Mouse (Mus musculus) left cerebral cortex, postnatal 4 days (tissue): ENCODE results near the gene Smim15. TPM values are rescaled to one million over a fixed set of nuclear protein-coding genes. Genes with fewer than 3 reads are reported as not detected.

Source experiments
- DNase-seq: peaks from one replicate; pipeline ENCODE4 v3.0.0-alpha.2; 2022
- intact Hi-C: fragments of 180-260 bp; cut with DNase I; formaldehyde crosslinking; loops from one replicate; pipeline ENCODE4 v1.15.1; 2025
- total RNA-seq, 2 experiments: library from RNA; stranded (reverse); gene quantifications; 2 replicates each; pipeline ENCODE4 v1.2.3; 2021

Gene Smim15
- 10 to 100 TPM; 27.5 to 32.7 TPM for total RNA-seq

- intact Hi-C loops = loop anchor here (10.0 kb wide), 3 partner anchors 110 to 940 kb away; partner anchors contain the start of genes Ercc8 and Ndufaf2
- peak; percentile 92 for DNase-seq
Measured at GRCm38 (mm10) chr13:108044222-108044941, at the start of gene Smim15. TSS of gene Smim15 (plus strand) at chr13:108044446.

- no peak for DNase-seq
- intact Hi-C loops = no loop called here
Measured at GRCm38 (mm10) chr13:107995211-107995610, 49.0 kb upstream of the Smim15 start.

DNA sequence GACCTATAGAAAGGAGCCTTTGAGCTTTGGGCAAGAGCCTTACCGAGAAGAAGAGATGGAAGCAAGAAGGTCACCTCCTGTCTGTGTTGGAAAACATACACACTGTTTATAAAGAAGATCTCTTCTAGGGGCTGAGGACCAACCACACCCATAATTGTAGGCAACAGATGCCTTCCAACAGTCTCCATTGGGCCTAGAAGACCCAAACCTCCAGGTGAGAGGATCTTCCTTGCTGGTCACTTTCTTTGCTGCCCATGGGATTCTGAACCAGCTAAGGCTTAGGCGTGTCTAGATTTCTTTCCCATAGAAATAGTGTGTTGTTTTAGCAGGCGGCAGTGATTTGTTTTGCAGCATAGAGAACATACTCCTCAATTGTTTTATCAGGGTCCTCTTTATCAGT lies 47.9 kb upstream of the Smim15 start:
- intact Hi-C loops = no loop called here
- no peak for DNase-seq

- DNase-seq = no peak
- intact Hi-C loops = no loop called here
Measured at GRCm38 (mm10) chr13:108007861-108008260, 36.4 kb upstream of the Smim15 start.

DNA sequence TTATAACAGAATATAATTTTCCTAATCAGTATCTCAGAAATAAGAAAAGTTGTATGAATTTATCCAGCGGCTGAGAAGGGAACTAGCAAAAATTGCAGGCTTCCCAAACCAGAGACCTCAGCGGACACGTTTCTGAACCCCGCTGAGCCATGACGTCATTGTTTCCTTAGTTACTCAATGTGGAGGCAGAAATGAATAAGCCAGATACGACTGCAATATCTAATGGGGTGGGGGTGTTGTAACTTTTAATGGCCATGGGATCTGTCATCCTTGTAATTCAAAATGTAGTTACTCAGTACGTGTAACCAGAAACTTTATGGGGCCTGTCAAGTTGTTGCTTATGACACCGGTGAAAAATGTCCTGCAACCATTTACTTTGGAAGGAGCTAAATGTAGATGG lies 31.1 kb upstream of the Smim15 start:
- DNase-seq = no peak
- intact Hi-C loops = no loop called here

- DNase-seq = no peak
- intact Hi-C loops = no loop called here
Measured at GRCm38 (mm10) chr13:108013839-108014238, 30.4 kb upstream of the Smim15 start.

GRCm38 (mm10) chr13:108015166-108015565 lies 29.1 kb upstream of the Smim15 start:
- intact Hi-C loops = no loop called here
- DNase-seq = no peak

DNA sequence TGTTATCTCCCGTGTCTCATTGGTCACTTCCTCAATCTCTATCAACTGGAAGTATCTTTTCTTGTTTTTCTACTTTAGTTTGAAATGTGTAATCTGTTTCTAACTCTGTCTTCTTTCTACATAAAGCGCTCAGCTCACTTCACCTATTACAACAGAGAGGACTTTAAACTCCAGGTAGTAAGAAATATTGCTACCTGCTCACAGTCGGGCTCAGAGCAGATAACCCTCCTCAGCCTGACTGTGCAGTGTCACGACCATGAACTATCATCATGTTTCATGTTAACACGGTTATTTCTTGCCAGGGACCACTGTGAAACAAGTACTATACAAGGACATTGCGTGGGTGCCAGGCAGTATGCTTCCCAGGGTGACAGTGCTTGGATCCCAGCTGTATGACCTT lies 26.9 kb upstream of the Smim15 start:
- no peak for DNase-seq
- intact Hi-C loops = no loop called here

DNA sequence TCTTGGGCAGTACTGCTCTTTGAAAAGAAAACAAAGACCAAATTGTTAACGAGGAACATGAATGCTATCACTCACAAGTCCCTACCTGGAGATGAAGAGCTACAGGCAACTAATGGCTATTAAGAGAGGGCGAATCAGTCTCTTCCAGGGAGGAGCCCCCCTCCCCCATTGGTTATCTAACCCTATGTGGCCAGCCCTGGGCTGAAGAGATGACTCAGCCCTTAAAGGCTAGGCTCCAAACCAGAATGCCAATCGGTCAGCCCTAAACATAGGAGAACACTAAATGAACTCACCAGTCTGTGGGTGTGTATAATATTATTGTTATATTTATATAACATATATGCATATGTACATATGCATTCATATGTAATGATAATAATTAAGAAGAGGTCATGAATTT lies 18.4 kb upstream of the Smim15 start:
- intact Hi-C loops = no loop called here

DNA sequence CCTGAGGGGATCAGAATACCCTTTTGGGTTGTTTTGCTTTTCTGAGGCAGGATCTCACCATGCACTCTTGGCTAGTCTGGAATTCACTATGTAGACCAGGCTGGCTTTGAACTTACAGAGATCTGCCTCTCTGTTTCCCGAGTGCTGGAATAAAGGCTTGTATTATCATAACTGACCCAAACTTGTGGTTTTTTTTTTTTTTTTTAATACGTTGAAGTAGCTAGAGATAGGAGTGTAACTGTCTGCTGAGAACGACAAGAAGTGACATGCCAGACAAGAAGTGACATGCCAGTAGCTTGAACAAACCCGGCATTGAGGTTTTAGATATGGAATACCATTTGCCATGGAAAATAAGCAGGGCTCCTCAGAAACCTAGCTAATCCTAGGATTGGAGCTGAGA lies 11.5 kb upstream of the Smim15 start:
- DNase-seq = no peak
- intact Hi-C loops = no loop called here

More for the DNA sequence above, 18.4 kb upstream of the Smim15 start:
- DNase-seq = no peak

- DNase-seq = no peak
- intact Hi-C loops = no loop called here
Measured at GRCm38 (mm10) chr13:108039375-108039774, 4.9 kb upstream of the Smim15 start.

DNA sequence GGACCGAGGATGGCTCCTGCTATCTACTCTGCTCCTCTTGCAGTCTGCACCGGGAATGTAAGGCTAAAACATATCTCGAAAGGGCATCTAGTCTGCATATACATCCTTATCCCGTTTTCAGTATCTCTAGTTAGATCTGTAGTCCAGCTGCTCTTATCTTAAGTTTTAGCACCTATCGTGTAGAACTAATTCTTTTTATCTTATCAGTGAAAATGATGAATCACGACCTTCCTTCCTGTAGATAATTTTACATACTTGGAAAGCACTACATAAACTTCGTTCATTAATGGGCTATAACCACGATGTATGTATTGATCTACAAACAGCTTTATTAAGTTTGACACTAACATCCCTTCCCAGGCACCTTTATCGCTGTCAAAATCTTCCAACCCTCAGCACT lies 4.3 kb upstream of the Smim15 start:
- intact Hi-C loops = loop anchor here (2.0 to 10.0 kb wide), 4 partner anchors 115 to 935 kb away; partner anchors contain the start of genes Ercc8 and Ndufaf2
- no peak for DNase-seq

DNA sequence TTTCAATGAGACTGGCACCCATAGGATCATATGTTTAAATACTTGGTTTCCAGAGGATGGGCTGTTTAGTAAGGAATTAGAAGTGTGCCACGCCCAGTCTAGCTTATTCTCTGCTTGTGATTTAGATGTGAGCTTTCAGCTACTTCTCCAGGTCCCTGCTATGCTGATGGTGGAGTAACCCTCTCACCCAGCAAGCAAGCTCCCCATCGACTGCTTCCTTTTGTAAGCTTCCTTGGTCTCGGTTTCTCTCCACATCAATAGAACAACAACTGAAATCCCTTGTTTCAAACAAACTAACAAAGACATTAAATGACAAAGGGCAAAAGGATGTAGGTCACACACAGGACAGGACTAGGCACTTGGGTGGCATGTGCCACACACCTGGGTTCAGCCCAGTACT lies 3.8 kb upstream of the Smim15 start:
- DNase-seq = no peak
- intact Hi-C loops = loop anchor here (2.0 to 10.0 kb wide), 4 partner anchors 114 to 936 kb away; partner anchors contain the start of genes Ercc8 and Ndufaf2

DNA sequence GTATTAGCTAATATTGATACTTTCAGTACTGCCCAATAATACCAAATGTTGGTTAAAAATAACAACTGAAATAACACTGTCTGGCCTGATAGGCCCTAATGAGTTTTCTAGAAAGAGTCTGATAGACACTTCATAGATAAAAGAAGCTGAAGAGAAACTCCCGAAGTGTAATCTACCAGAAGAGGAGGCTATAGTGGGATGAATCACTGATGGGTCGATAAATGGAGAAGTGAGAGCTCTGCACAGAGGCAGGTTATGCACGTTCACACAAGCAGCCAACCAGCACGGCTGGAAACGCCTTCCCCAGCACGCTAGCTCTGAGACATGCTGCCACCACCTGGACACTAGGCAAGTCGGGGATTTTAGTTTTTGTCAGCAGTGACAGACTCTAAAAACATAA lies 2.9 kb upstream of the Smim15 start:
- peak; percentile 70 for DNase-seq
- intact Hi-C loops = loop anchor here (2.0 to 10.0 kb wide), 4 partner anchors 113 to 937 kb away; partner anchors contain the start of genes Ercc8 and Ndufaf2

DNA sequence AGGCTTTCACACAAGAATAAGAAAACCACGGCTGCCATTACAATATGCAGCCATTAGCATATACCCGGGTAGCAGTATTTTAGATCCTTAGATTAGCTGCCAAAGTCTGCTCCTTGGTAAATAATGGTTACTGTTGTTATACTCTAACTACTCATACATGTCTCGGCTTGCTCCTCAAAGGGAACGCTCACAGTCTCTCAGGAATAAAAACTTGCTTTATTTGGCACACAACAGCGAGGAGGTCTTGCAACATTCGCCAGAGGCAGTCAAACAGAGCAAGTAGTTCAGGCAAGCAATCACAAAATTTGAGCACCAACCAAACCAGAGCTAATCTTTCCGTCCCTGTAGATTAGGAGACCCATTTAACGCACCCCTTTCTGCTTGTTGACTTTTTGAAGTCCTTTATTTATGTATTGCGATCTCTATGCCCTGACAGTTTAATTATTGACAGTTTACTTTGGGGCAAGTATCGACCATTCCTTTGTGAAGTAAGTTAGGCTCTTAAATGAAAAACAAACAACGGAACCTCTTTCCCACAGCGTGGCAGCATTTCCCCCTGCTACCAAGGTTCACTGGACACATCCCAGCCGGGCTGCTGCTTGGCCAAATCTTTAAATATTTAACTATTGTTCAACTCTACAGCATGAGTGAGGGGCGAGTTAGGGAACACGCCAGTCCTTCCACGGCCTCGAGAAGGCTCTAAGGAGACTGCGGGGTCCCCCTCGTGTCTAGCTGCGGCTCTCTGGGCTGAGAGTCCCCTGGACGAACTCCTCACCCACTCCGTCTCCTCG lies 620 bp upstream of the Smim15 start:
- intact Hi-C loops = loop anchor here (10.0 kb wide), 3 partner anchors 111 to 939 kb away; partner anchors contain the start of genes Ercc8 and Ndufaf2
- no peak for DNase-seq

DNA sequence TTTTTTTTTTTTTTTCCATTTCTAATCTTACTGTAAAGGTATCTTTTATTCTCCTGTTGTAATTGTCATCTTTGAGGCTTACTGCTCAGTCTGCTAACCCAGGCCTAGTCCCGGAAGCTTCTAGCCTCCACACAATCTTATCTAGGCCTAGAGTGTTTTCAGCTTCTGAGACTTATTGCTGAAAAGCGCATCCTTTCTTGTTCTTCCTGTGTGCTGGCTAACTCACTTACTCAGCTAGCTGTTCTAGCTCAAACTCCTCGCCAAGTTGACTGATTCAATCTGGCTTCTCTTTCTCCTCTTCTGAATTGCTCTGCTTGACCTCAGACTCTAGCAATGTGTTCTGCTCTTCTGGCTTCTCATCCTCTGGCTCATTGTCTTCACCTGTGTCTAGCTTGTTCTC lies 1.4 kb downstream of the Smim15 start:
- DNase-seq = no peak
- intact Hi-C loops = loop anchor here (5.0 to 10.0 kb wide), 4 partner anchors 72 to 941 kb away; partner anchors contain the start of genes Ercc8 and Ndufaf2

DNA sequence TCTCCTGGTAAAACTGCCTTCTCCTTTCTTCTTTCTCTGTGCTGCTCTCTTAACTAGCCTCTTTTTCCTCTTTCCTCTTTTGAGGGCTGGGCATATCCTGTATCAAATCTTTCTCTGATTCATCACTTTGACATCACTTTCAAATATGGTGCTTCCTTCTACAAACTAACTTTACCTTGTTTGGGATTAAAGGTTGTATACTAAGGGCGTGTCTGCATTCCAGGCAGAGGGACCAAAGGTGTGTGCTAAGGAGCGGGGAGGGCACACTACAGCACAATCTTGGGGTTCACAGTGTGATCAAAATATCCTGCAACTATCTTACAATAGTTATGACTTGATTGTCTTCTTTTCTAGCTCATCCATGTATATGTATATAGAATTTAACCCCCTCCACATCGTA lies 1.8 kb downstream of the Smim15 start:
- intact Hi-C loops = loop anchor here (5.0 to 10.0 kb wide), 4 partner anchors 71 to 941 kb away; partner anchors contain the start of genes Ercc8 and Ndufaf2
- DNase-seq = no peak

GRCm38 (mm10) chr13:108046891-108047290 lies 2.6 kb downstream of the Smim15 start:
- intact Hi-C loops = loop anchor here (5.0 to 10.0 kb wide), 4 partner anchors 70 to 942 kb away; partner anchors contain the start of genes Ercc8 and Ndufaf2
- no peak for DNase-seq

DNA sequence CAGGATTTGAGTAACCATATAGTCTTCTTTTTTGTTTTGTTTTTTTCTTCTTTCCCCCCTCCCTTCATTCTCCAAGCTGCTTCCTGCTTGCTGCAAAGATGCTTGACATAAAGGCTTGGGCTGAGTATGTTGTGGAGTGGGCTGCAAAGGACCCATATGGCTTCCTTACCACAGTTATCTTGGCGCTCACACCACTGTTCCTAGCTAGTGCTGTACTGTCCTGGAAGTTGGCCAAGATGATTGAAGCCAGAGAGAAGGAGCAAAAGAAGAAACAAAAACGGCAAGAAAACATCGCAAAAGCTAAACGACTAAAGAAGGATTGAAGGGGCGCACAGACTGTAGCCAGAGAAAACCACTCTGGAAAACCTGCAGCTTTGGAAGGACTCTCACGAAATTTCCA lies 3.1 kb downstream of the Smim15 start:
- intact Hi-C loops = loop anchor here (5.0 to 10.0 kb wide), 4 partner anchors 70 to 943 kb away; partner anchors contain the start of genes Ercc8 and Ndufaf2
- DNase-seq = no peak

GRCm38 (mm10) chr13:108056896-108057295 lies 12.7 kb downstream of the Smim15 start:
- intact Hi-C loops = no loop called here
- no peak for DNase-seq

GRCm38 (mm10) chr13:108060286-108060885 lies 16.1 kb downstream of the Smim15 start:
- peak; percentile 58 for DNase-seq
- intact Hi-C loops = no loop called here
